Mouse (Mus musculus) liver, postnatal 0 days (tissue): ENCODE measurements around the gene Lin52. TPM values are rescaled to one million over a fixed set of nuclear protein-coding genes. Genes with fewer than 3 reads are reported as not detected.

Experiments
- ATAC-seq: fragments of 200-750 bp; cut with Nextera tagmentation; 2 replicates; pipeline ENCODE4 v1.8.0; 2017; ENCODE audit warnings: mild to moderate bottlenecking, moderate library complexity
- DNase-seq: peaks from one replicate; pipeline ENCODE4 v3.0.0-alpha.2; 2016
- H3K27ac ChIP-seq: fragments of 300-500 bp; sonication (generic); 2 replicates; pipeline ENCODE4 v1.5.1; 2014; ENCODE audit warnings: antibody characterized with exemption, moderate library complexity, mild to moderate bottlenecking, low read depth
- H3K27me3 ChIP-seq: fragments of 300-500 bp; sonication (generic); 2 replicates; pipeline ENCODE4 v1.6.1; 2014; ENCODE audit warnings: low read length, control low read depth, mixed read lengths; ENCODE audit not compliant: insufficient read depth
- H3K36me3 ChIP-seq: fragments of 300-500 bp; sonication (generic); replicated peaks from 2 replicates; pipeline ENCODE4 v1.6.1; 2014; ENCODE audit warnings: mild to moderate bottlenecking, control low read depth, low read length, moderate library complexity, mixed read lengths; ENCODE audit not compliant: insufficient read depth
- H3K4me1 ChIP-seq: fragments of 300-500 bp; sonication (generic); 2 replicates; pipeline ENCODE4 v1.6.1; 2014; ENCODE audit warnings: antibody characterized with exemption, mild to moderate bottlenecking, control low read depth; ENCODE audit not compliant: insufficient read depth
- H3K4me2 ChIP-seq: fragments of 300-500 bp; sonication (generic); 2 replicates; pipeline ENCODE4 v1.6.1; 2014; ENCODE audit warnings: low read depth, mild to moderate bottlenecking, low read length, moderate library complexity, mixed read lengths
- H3K4me3 ChIP-seq: fragments of 300-500 bp; sonication (generic); 2 replicates; pipeline ENCODE4 v1.5.1; 2014; ENCODE audit warnings: low read depth, low read length
- H3K9ac ChIP-seq: fragments of 300-500 bp; sonication (generic); replicated peaks from 2 replicates; pipeline ENCODE4 v1.6.1; 2014; ENCODE audit warnings: mild to moderate bottlenecking, moderate library complexity
- H3K9me3 ChIP-seq: fragments of 300-500 bp; sonication (generic); 2 replicates; pipeline ENCODE4 v1.6.1; 2016; ENCODE audit warnings: mild to moderate bottlenecking, control low read depth, low read length, mixed read lengths
- CTCF ChIP-seq: sonication (generic); IDR thresholded peaks from 2 replicates; pipeline ENCODE4 v1.5.1; 2016; ENCODE audit warnings: antibody characterized with exemption, low read depth
- EP300 ChIP-seq: IDR thresholded peaks from 2 replicates; pipeline ENCODE4 v1.6.1; 2016; ENCODE audit warnings: antibody characterized with exemption, low read depth, mild to moderate bottlenecking
- WGBS: fragments of 180-500 bp; shearing (Covaris S2); extraction: QIAGEN DNeasy Blood & Tissue Kit; methylation state at CpG from one replicate; pipeline ENCODE4 v1.1.7; 2014; ENCODE audit not compliant: insufficient replicate concordance; 5-methylcytosine and 5-hydroxymethylcytosine counted together
- polyA plus RNA-seq: library from polyadenylated mRNA; unstranded; fragments of >200 nt; fragmentation: Nextera tagmentation; extraction: Ambion mirVana; gene quantifications from 2 replicates; pipeline ENCODE4 v1.2.1, GENCODE M21; 2015

The Lin52 gene
- polyA plus RNA-seq, 1 experiment from 2014 or later: 7.8 TPM

GRCm38 (mm10) chr12:84459845-84460244, 8.6 kb downstream of the Lin52 start:
- peaks cover 56% of the 10 kb centered on the region for H3K36me3 ChIP-seq
- 83% methylated on average over 1 of the region's 1 CpGs for WGBS
- H3K9me3 ChIP-seq: no peaks in the 10 kb centered on the region
- no peak for DNase-seq
- H3K27ac ChIP-seq: no peak overlapping the region
- no peak overlapping the region for H3K4me3 ChIP-seq
- TF ChIP-seq EP300 (no peak), CTCF (peak; percentile 36)
- no peak overlapping the region for H3K9ac ChIP-seq
- ATAC-seq: no peak
- H3K27me3 ChIP-seq: no peaks in the 10 kb centered on the region
- H3K4me2 ChIP-seq: no peak overlapping the region
- H3K4me1 ChIP-seq: no peaks in the 10 kb centered on the region

DNA sequence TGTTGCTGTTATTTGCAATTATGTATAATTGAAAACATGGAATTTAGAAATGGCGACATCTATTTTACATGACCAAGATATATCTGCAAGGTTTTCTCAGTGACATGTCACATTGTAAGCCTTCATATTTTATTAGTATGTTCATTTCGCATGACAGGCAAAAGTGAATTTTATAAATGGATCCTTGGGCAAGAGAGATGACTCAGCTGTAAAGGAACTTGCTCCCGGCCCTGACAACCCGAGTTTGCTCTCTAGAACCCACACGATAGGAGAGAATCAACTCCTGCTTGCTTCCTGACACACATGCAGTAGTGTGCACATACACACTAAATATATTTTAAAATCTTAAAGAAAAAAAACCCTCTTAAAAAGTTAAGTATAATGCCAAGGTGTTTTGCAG, 10.2 kb downstream of the Lin52 start:
- DNase-seq: no peak
- Histone ChIP-seq H3K9me3 (no peaks in the 10 kb centered on the region), H3K4me1 (no peaks in the 10 kb centered on the region), H3K9ac (no peak overlapping the region), H3K4me3 (no peak overlapping the region), H3K36me3 (peaks cover 58% of the 10 kb centered on the region), H3K4me2 (no peak overlapping the region), H3K27ac (no peak overlapping the region), H3K27me3 (no peaks in the 10 kb centered on the region)
- ATAC-seq: no peak
- 84% methylated on average over 5 of the region's 5 CpGs for WGBS
- TF ChIP-seq CTCF: no peak
- TF ChIP-seq EP300: no peak

DNA sequence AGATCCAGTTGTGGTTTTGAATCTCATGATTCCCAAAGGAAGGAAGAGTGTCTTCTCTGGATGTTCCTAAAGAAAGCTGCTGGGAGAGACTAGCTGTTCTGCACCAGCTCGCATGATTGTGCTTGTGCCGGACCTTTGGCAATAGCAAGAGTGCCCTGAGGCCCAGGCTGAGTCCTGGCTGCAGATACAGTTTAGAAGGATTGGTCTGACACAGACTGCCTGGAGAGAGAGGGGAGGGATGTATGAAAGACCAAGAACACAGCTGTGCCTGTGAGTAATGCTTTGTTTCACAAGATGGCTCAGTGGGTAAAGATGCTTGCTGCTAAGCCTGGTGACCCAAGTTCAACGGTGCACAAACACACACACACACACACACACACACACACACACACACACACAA, 11.6 kb downstream of the Lin52 start:
- no peaks in the 10 kb centered on the region for H3K27me3 ChIP-seq
- TF ChIP-seq EP300 (no peak), CTCF (no peak)
- DNase-seq: no peak
- no peak for ATAC-seq
- H3K4me2 ChIP-seq: no peak overlapping the region
- peaks cover 64% of the 10 kb centered on the region for H3K36me3 ChIP-seq
- no peaks in the 10 kb centered on the region for H3K9me3 ChIP-seq
- no peak overlapping the region for H3K4me3 ChIP-seq
- 86% methylated on average over 3 of the region's 3 CpGs for WGBS
- no peaks in the 10 kb centered on the region for H3K4me1 ChIP-seq
- H3K27ac ChIP-seq: no peak overlapping the region
- no peak overlapping the region for H3K9ac ChIP-seq

DNA sequence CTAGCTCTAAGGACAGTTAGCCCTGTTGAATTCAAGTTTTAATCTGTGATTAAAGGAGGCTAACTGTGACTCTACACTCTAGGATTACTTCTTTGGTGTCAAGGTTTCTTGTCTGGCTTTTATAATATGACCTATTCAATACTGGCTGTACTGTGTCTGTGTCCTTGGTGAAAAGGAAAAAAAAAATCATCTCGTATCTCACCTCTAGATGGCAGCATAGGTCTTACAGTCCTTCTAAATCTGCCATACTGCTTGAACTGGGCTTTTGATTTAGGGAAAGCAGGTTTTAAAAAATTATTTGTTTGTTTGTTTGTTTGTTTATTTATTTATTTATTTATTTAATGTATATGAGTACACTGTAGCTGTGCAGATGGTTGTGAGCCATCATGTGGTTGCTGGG, 17.5 kb downstream of the Lin52 start:
- Histone ChIP-seq H3K4me1 (no peaks in the 10 kb centered on the region), H3K9ac (no peak overlapping the region), H3K36me3 (peaks cover 26% of the 10 kb centered on the region), H3K4me2 (no peak overlapping the region), H3K9me3 (no peaks in the 10 kb centered on the region), H3K27me3 (no peaks in the 10 kb centered on the region), H3K27ac (no peak overlapping the region), H3K4me3 (no peak overlapping the region)
- peak; percentile 78 for TF ChIP-seq CTCF
- no peak for TF ChIP-seq EP300
- DNase-seq: no peak
- no peak for ATAC-seq
- 3% methylated on average over 1 of the region's 1 CpGs for WGBS

DNA sequence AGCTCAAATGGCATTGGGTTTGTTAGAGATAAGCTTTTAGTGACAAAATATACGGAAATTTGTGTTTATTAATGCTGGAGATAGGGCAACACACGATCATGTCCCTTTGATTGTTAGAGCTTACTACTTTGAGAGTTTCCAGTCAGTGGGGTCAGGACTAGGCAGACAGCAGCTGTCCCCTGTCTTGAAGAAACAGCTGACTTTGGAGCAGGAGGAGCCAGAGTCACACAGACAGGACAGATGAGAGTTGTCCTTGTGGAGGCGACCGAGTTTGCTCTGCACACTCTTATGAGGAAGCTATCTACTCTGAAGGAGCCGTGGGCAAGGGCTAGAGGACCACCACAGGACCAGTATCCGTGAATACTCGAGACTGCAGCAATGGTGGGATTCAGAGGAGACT, 27.7 kb downstream of the Lin52 start:
- no peaks in the 10 kb centered on the region for H3K9me3 ChIP-seq
- TF ChIP-seq CTCF (no peak), EP300 (no peak)
- no peak overlapping the region for H3K4me3 ChIP-seq
- DNase-seq (no peak), ATAC-seq (no peak)
- no peaks in the 10 kb centered on the region for H3K27me3 ChIP-seq
- H3K4me1 ChIP-seq: no peaks in the 10 kb centered on the region
- H3K4me2 ChIP-seq: no peak overlapping the region
- no peak overlapping the region for H3K9ac ChIP-seq
- WGBS: 87% methylated on average over 7 of the region's 7 CpGs
- no peak overlapping the region for H3K27ac ChIP-seq
- H3K36me3 ChIP-seq: peaks cover 15% of the 10 kb centered on the region

GRCm38 (mm10) chr12:84481251-84481650, 30.0 kb downstream of the Lin52 start:
- H3K9me3 ChIP-seq: no peaks in the 10 kb centered on the region
- no peak overlapping the region for H3K4me3 ChIP-seq
- no peak overlapping the region for H3K4me2 ChIP-seq
- H3K9ac ChIP-seq: no peak overlapping the region
- TF ChIP-seq CTCF: no peak
- no peak for TF ChIP-seq EP300
- peaks cover 6% of the 10 kb centered on the region; the same call in 1 of the 2 replicates for H3K36me3 ChIP-seq
- ATAC-seq (no peak), DNase-seq (no peak)
- no peak overlapping the region for H3K27ac ChIP-seq
- H3K4me1 ChIP-seq: no peaks in the 10 kb centered on the region
- WGBS: 51% methylated on average over 2 of the region's 2 CpGs
- no peaks in the 10 kb centered on the region for H3K27me3 ChIP-seq
